Mouse (Mus musculus): ENCODE data around the gene Tmem178.
"Not testable (repeated sequence)": the region's sequence is repeated elsewhere in the genome, so short reads cannot be mapped to it uniquely, and the experiment has no call there.

The Tmem178 gene

GRCm38 (mm10) chr17:80943835-80944529, 450 bp upstream of the Tmem178 start:
- in situ Hi-C loops (cut with MseI, MboI), result no loop called here

DNA sequence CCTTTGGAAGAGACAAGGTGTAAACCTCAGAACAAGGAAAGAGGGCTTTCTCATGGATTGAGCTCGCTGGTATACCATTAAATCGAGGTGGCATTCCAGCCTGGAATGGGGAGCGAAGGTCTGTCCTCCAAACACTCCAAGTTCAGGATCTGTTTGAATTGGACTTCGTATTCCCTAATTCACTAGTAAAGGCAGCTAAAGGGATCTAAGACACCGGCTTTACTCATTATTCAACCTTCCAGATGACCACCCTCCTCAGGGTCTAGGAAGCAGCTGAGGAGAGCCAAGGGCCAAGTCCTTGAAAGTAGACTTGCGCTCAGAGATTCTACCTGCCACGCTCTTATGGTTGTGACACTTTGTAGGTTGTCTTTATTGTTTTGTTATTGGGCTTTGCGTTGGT, 1.1 kb downstream of the Tmem178 start:
- in situ Hi-C loops (cut with MseI, MboI), result not testable (repeated sequence)

- in situ Hi-C loops (cut with MseI, MboI), result no loop called here
These were observed 1.9 kb downstream of the Tmem178 start for GRCm38 (mm10) chr17:80946091-80946885.

- in situ Hi-C loops (cut with MseI, MboI), result no loop called here
These were observed 2.9 kb downstream of the Tmem178 start for GRCm38 (mm10) chr17:80947075-80947960.

DNA sequence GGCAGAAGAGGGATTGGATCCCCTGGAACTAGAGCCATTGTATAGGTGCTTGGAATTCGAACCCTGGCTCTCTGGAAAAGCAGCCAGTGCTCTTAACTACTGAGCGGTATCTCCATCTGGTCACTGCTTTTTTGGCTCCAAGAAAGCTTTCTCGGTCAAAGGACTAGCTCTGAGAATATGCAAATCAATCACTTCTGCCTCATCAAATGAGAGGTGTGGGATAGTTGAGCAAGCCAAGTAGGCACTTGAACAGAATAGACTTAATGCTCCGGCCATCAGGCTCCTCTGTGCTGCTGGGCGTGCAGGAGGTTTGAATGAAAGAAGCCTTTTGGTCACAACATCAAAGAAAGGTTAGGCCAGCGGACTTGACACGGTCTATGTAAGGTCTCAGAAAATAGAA, 5.0 kb downstream of the Tmem178 start:
- in situ Hi-C loops (cut with MseI, MboI), result no loop called here

DNA sequence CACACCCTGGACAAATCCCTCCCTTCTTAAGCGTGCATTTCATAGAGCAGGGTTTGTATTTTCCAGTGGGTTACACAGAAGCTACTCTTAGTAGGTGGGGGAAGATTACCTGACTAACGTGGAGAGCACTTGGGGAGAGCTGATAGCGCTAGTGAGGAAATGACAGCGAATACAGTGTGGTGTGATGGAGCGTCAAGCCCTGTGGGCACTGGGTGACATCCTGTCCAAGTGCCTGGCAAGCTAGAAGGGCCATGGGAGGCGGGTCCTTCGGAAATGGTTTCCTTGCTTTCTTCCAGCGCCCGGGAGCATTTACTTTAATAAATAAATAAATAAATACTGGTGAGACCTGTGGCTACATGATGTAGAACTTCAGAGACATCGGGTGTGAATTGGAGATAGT, 5.5 kb downstream of the Tmem178 start:
- in situ Hi-C loops (cut with MseI, MboI), result no loop called here

DNA sequence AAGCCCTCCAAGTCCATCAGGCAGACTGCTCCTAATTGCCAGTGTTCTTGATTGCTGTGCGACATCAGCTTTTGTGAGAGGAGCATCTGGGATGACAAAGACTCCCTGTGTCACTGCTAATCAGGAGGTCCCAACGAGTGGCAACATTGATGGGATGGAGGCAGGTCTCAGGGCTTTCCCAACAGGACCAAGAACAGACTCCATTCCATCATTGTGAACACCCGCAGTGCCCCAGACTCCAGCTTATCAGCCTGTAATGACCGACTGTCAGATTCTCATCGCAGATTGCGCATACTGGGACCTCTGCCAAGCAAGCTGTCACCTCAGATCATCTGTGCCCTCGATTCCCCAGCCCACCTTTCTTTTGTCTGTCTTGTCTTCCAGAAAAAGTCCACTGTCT, 7.9 kb downstream of the Tmem178 start:
- in situ Hi-C loops (cut with MseI, MboI), result no loop called here

DNA sequence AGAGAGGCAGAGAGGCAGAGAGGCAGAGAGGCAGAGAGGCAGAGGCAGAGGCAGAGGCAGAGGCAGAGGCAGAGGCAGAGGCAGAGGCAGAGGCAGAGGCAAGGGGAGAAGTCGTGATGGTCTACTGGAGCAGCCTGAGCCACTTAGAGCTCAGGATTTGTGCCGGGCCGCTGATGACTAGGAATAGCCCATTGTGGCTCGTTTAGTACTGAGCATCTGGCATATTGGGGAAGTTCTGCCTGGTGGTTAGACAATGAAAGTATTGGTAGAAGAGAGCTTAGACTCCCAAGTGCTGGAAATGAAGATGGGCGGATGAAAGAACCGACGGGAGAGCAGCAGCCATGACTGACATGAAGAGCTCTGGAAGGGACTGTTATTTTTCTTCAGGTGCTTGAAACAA, 11.0 kb downstream of the Tmem178 start:
- in situ Hi-C loops (cut with MseI, MboI), result no loop called here

- in situ Hi-C loops (cut with MseI, MboI), result no loop called here
These were observed 11.8 kb downstream of the Tmem178 start for GRCm38 (mm10) chr17:80955998-80956811.

- in situ Hi-C loops (cut with MseI, MboI), result no loop called here
These were observed 13.9 kb downstream of the Tmem178 start for GRCm38 (mm10) chr17:80958332-80958731.

GRCm38 (mm10) chr17:80959840-80960239, 15.4 kb downstream of the Tmem178 start:
- in situ Hi-C loops (cut with MseI, MboI), result no loop called here

GRCm38 (mm10) chr17:80967475-80967874, 23.0 kb downstream of the Tmem178 start:
- in situ Hi-C loops (cut with MseI, MboI), result no loop called here

DNA sequence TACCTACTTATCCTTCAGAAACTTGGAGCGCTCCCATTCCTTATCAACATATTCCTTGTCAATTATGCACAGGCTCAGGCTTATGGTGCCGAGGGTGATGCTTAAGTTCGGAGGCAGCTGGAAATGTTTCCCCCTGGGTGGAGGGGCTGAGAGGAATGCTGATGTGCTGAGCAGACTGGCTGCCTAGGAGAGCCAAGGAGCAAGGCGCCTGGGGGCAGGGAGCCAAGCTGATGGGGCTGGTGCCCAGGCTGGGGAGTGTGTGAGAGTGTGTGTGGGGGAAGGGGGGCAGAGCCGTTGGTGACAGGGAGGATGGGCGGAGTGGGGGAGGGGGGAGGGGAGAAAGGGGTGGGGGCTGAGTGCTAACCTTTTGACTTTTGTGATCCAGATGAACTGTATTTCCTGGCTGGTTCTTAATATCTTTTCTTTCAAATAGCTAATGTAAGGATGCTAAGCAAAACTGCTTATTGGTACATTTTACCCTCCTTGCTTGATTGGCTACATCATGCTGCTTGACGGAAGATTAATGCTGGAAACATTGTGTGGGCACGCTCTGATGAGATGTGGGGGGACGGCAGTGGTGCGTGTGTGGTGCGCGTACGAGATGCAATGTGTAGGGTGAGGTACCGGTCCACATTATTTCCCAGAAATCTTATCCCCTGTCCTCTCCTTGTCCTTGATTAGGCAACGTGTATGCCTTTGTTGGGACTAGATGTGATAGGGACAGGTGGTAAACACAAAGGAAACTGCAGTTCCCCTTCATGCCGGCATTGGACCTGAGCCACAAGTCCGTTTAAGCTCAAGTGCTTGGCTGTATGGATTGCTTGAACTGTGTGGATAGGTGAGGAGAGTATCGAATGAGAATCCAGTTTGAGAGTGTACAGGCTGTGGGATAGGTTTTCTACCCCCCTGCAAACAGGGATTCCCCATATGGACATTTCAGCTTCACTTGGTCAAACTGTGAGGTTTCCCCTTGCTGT, 25.5 kb downstream of the Tmem178 start:
- in situ Hi-C loops (cut with MseI, MboI), result loop anchor here in 1 of 2 experiments (10.0 kb wide), 1 partner anchor 365 kb away; no protein-coding TSS in a partner anchor

DNA sequence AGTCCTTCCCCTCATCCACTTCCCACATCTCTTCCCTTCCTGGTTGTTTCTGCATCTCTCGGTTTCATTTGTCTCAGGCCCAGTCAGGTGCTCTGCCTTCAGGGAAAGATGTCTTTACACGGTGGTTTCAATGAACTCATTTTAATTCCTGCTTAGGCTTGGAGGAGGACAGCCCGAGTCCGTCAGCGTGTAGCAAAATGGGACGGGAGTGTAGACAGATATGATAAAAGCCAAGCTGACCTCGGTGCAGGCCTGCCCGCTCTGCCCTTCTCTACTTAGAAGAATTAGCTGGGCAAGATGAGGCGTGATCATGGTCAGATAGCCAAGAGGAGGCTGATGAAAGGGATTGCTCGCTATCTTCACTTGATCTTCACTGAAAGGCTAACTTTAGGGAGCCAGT, 26.3 kb downstream of the Tmem178 start:
- in situ Hi-C loops (cut with MseI, MboI), result loop anchor here in 1 of 2 experiments (10.0 kb wide), 1 partner anchor 366 kb away; no protein-coding TSS in a partner anchor

DNA sequence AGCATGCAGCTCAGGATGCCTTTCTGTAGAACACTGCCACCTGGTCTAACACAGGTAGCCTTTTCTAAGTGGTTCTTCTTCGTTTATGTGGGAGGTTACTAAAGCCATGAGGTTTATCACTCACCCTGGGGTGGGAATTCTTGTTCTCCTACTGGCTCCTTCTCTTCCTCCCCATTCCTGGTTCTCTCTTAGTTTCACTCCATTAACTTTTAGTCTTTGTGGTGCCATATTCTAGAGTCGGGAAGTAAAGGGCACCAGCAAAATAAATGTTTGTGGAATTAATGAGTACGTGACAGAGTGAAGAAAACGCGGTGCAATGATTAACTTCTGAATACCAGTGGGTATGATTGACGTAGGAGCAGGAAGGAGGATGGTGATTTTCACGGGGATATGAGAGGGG, 28.5 kb downstream of the Tmem178 start:
- in situ Hi-C loops (cut with MseI, MboI), result loop anchor here in 1 of 2 experiments (10.0 kb wide), 1 partner anchor 368 kb away; no protein-coding TSS in a partner anchor

DNA sequence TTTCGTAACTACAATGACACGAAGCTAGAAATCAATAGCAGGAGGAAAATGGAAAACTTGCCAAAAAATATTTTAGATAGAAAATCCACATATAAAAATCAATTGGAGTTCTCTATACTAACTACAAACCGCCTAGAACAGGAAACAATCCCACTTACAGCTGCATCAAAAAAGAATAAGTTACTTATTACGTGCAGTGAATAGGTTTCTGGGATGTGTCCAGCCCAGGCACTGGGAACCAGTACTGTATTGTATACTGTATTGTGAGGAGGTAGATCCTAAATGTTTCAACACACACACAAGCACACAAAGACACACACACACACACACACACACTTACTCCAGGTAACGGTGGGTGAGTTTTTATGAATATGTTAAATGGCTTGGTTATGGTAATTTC, 32.8 kb downstream of the Tmem178 start:
- in situ Hi-C loops (cut with MseI, MboI), result loop anchor here (10.0 to 25.0 kb wide), 2 partner anchors 372 to 390 kb away; partner anchors contain the start of gene Cdkl4 (in 1 of the 2)

DNA sequence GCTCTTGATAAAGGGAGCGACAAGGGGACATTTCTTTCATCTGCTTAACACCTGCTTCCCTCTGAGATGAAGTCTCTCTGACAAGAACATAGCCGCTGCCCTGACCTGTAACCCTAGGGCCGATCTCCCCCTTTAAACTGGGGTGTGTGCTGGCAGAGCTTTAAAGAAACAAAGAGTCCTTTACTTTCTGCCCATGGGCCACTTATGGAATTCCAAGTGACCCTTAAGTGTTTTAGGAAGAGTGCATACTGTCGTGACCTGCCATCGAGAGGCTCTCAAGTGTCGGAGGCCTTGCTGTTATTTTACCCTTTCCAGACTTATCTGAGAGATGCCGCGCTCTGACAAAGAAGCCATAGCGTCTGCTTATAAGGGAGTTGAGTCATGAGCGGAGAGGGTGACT, 35.7 kb downstream of the Tmem178 start:
- in situ Hi-C loops (cut with MseI, MboI), result loop anchor here in 1 of 2 experiments (25.0 kb wide), 1 partner anchor 393 kb away; the partner anchor contains the start of gene Cdkl4

DNA sequence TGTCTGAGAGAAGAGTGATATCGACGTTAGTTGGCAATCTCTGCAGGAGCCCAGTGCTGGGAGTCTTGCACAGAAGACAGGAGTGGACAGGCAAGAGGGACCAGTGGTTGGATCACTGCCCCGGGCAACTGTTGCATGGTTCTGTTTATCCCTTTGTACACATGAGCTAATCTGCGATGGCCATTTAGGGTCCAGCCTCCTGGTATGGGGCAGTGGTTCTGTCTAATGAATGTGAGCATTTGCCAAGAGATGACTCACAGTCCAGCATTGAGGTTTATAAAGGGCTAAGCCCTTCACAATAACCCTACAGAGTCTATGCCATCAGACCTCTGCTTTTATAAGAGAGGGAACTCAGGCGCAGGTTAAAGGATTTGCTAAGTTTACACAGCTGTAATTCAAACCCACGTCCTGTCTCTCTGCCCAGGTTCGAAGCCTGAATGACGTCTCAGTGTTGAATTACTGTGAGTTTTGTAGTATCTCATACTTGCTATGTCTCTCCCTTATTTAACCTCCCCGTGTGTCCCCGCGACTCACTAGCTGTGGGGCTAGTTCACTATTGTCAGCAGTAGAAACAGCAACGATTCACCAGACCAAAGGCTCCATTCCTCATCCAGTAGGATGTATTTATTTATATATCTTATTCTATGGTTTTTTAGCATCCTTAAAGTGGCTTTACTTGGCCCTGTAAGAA, 37.4 kb downstream of the Tmem178 start:
- in situ Hi-C loops (cut with MseI, MboI), result loop anchor here in 1 of 2 experiments (25.0 kb wide), 1 partner anchor 395 kb away; the partner anchor contains the start of gene Cdkl4

DNA sequence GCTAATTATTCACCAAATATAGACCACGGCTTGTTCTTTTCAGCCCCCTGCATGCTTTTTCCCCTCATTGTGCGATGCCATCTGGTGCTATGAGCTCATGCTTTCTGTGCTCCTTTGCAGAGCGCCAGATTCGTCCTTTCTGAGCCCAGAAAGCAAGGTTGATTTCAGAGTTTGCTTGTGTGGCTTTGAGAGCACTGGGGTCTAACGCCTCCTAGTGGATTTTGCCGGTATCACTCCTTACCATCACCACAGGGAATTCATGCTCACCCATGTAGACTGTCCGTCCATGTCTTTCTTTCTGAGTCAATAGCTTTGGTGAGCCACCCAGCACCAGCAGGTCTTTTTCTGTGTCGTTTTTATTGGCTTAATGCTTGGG, 38.0 kb downstream of the Tmem178 start:
- in situ Hi-C loops (cut with MseI, MboI), result loop anchor here in 1 of 2 experiments (25.0 kb wide), 1 partner anchor 395 kb away; the partner anchor contains the start of gene Cdkl4
